ENCODE assay signal across 8 mouse cellular contexts in genomic region chr19:34640623-34641022, GRCm38 (mm10). TPM values are rescaled to one million over a fixed set of nuclear protein-coding genes. Genes with fewer than 3 reads are reported as not detected.
DNase-seq lines count a peak whose midpoint lies in the region; ATAC-seq and TF ChIP-seq lines count a peak whose summit lies in the region.

Ifit1bl2 (minus strand) TSS chr19:34640743.
Ifit1 (plus strand) TSS chr19:34640871.

- peak within 1 kb of the TSS; percentile 66 for H3K27ac ChIP-seq in gastrocnemius, adult 2 months
- no peak within 1 kb of the TSS for H3K27ac ChIP-seq in midbrain, embryonic 13.5 days
- H3K27ac ChIP-seq in midbrain, embryonic 15.5 days = no peak within 1 kb of the TSS

- no peak within 1 kb of the TSS for H3K4me2 ChIP-seq in midbrain, embryonic 13.5 days (replicated peaks)
- no peak within 1 kb of the TSS for H3K4me2 ChIP-seq in midbrain, embryonic 15.5 days

- no peaks in the 10 kb centered on the region for H3K9me3 ChIP-seq in midbrain, embryonic 13.5 days
- H3K9me3 ChIP-seq in midbrain, embryonic 15.5 days = no peaks in the 10 kb centered on the region

- no peak for DNase-seq in gastrocnemius, adult 2 months
- DNase-seq in gastrocnemius, postnatal 4 days (ENCODE audit: low spot score in 2 of 2) = no peak
- peak; percentile 44 for DNase-seq in Muller cell, postnatal 12 days (ENCODE audit: inconsistent ontology term)
- DNase-seq in lung, postnatal 14 days = peak; percentile 10
- DNase-seq in ovary, postnatal 36 days (ENCODE audit: low spot score) = no peak

- no peak within 1 kb of the TSS for H3K9ac ChIP-seq in midbrain, embryonic 13.5 days (replicated peaks)
- H3K9ac ChIP-seq in midbrain, embryonic 15.5 days = no peak within 1 kb of the TSS

- H3K36me3 ChIP-seq in midbrain, embryonic 13.5 days = no peaks in the 10 kb centered on the region
- no peaks in the 10 kb centered on the region for H3K36me3 ChIP-seq in midbrain, embryonic 15.5 days (replicated peaks)

- peak within 1 kb of the TSS; percentile 67 for H3K4me3 ChIP-seq in gastrocnemius, adult 2 months
- no peak within 1 kb of the TSS for H3K4me3 ChIP-seq in midbrain, embryonic 13.5 days (replicated peaks)
- H3K4me3 ChIP-seq in midbrain, embryonic 15.5 days = no peak within 1 kb of the TSS

- peak; percentile 92 to 93 for ATAC-seq in hematopoietic stem cell, adult 5-6 weeks (replicated peaks in 1 of 2; ENCODE audit: insufficient read depth in 1 of 2, low FRiP score in 2 of 2, low TSS enrichment in 1 of 2, low read depth in 1 of 2, poor library complexity in 2 of 2, severe bottlenecking in 2 of 2)
- ATAC-seq in midbrain, embryonic 13.5 days = no peak
- no peak for ATAC-seq in midbrain, embryonic 15.5 days (replicated peaks)

- no peaks in the 10 kb centered on the region for H3K27me3 ChIP-seq in midbrain, embryonic 13.5 days
- no peaks in the 10 kb centered on the region for H3K27me3 ChIP-seq in midbrain, embryonic 15.5 days (replicated peaks)

- intact Hi-C loops in gastrocnemius, adult 2 months (cut with DNase I) = no loop called here

- no peak for TF ChIP-seq CTCF in gastrocnemius, adult 2 months (IDR thresholded peaks at IDR 0.05)

- H3K4me1 ChIP-seq in midbrain, embryonic 13.5 days (replicated peaks) = no peaks in the 10 kb centered on the region
- H3K4me1 ChIP-seq in midbrain, embryonic 15.5 days = no peaks in the 10 kb centered on the region

- WGBS in midbrain, embryonic 13.5 days = 69% methylated on average over 4 of the region's 4 CpGs
- 70% methylated on average over 4 of the region's 4 CpGs for WGBS in midbrain, embryonic 15.5 days

RNA-seq across cellular contexts. Expression of gene Ifit1bl2, which starts in this region (rescaled TPM):
- total RNA-seq in gastrocnemius, adult 2 months (2021) = under 1 TPM in 1 of 2 experiments, not detected in 1; 0.11 TPM
- total RNA-seq in gastrocnemius, postnatal 4 days (2021) = under 1 TPM in 1 of 2 experiments, not detected in 1; 0.10 TPM
- 0.74 and 1.4 TPM in 2 replicates for total RNA-seq in hematopoietic stem cell, adult 5-6 weeks (2017)
- 0.12 and 0.18 TPM in 2 replicates for polyA plus RNA-seq in midbrain, embryonic 13.5 days (2015; fragmentation: Nextera tagmentation; extraction: Ambion mirVana)
- 0.23 and 0.49 TPM in 2 replicates for polyA plus RNA-seq in midbrain, embryonic 15.5 days (2015; fragmentation: Nextera tagmentation; extraction: Ambion mirVana)

RNA-seq across cellular contexts. Expression of gene Ifit1, which starts in this region (rescaled TPM):
- total RNA-seq in gastrocnemius, adult 2 months (2021) = under 1 TPM; 0.33 to 0.47 TPM
- total RNA-seq in gastrocnemius, postnatal 4 days (2021) = under 1 TPM; 0.13 to 0.42 TPM
- total RNA-seq in hematopoietic stem cell, adult 5-6 weeks (2017) = 5.9 and 15.4 TPM in 2 replicates
- 0.09 and 0.17 TPM in 2 replicates for polyA plus RNA-seq in midbrain, embryonic 13.5 days (2015; fragmentation: Nextera tagmentation; extraction: Ambion mirVana)
- 0.46 and 0.78 TPM in 2 replicates for polyA plus RNA-seq in midbrain, embryonic 15.5 days (2015; fragmentation: Nextera tagmentation; extraction: Ambion mirVana)

Comparison
In these comparisons a context has a peak if more than half of its experiments do, and no peak if none do; other contexts are left out.
1. DNase-seq: peak in Muller cell, postnatal 12 days (single experiment) and lung, postnatal 14 days (single experiment); none in gastrocnemius, adult 2 months (single experiment), gastrocnemius, postnatal 4 days (0 of 2) and ovary, postnatal 36 days (single experiment).
2. ATAC-seq: peak in hematopoietic stem cell, adult 5-6 weeks (2 of 2); none in midbrain, embryonic 13.5 days (single experiment) and midbrain, embryonic 15.5 days (single experiment).